Comparison of ENCODE assay signal across 8 mouse cellular contexts in genomic region chr1:81076831-81077664, GRCm38 (mm10). TPM values are rescaled to one million over a fixed set of nuclear protein-coding genes. Genes with fewer than 3 reads are reported as not detected.
A peak's percentile ranks its signal among the peaks of the same experiment; 100 is the strongest.
DNase-seq lines count a peak whose midpoint lies in the region; TF ChIP-seq lines count a peak whose summit lies in the region.
"Had no signal": no experiment of that assay in that cellular context is flagged by ENCODE, and none has a peak within 500 bp of the region (broad histone marks: within the 10 kb centered on the region; RNA-seq: fewer than 3 reads in every experiment).

Gene Nyap2 (plus strand): TSS chr1:81076950.

- peak; percentile 44; the same call in 1 of the 2 replicates for TF ChIP-seq POLR2A in brain, embryonic 14.5 days (IDR thresholded peaks at IDR 0.05; ENCODE audit: borderline replicate concordance, extremely low read depth, insufficient read depth, insufficient read length, poor library complexity, severe bottlenecking)

- peak within 1 kb of the TSS; percentile 38 for H3K4me3 ChIP-seq in hindbrain, embryonic 10.5 days
- H3K4me3 ChIP-seq in limb, embryonic 10.5 days, result no peak within 1 kb of the TSS
- no peak within 1 kb of the TSS for H3K4me3 ChIP-seq in heart, embryonic 10.5 days
- H3K4me3 ChIP-seq: limb, embryonic 12.5 days had no signal

- peak; percentile 92 for DNase-seq in brain, embryonic 14.5 days (ENCODE audit: low read depth)
- DNase-seq in cerebellum, postnatal 25 days, result peak; percentile 77 to 79
- peak; percentile 13 for DNase-seq in hindbrain, embryonic 10.5 days (ENCODE audit: low spot score)
- peak; percentile 31 for DNase-seq in limb, embryonic 10.5 days (ENCODE audit: low spot score)
- peak; percentile 58 for DNase-seq in right cerebral cortex, postnatal 25 days
- DNase-seq in c-Kit-positive CD71-positive TER-119-positive erythroid progenitor cells, embryonic 14.5 days (ENCODE audit: low spot score), result no peak
- DNase-seq in heart, embryonic 10.5 days (ENCODE audit: low spot score), result no peak

- no peaks in the 10 kb centered on the region for H3K9me3 ChIP-seq in hindbrain, embryonic 10.5 days
- H3K9me3 ChIP-seq in limb, embryonic 10.5 days (replicated peaks), result no peaks in the 10 kb centered on the region
- no peaks in the 10 kb centered on the region for H3K9me3 ChIP-seq in heart, embryonic 10.5 days
- H3K9me3 ChIP-seq: limb, embryonic 12.5 days had no signal

- TF ChIP-seq CTCF in brain, embryonic 14.5 days (IDR thresholded peaks at IDR 0.05; ENCODE audit: borderline replicate concordance, extremely low read depth, insufficient read depth, insufficient read length), result no peak

- peaks cover 10% of the 10 kb centered on the region for H3K4me1 ChIP-seq in hindbrain, embryonic 10.5 days (replicated peaks)
- H3K4me1 ChIP-seq in limb, embryonic 10.5 days, result no peaks in the 10 kb centered on the region
- H3K4me1 ChIP-seq in heart, embryonic 10.5 days, result no peaks in the 10 kb centered on the region
- H3K4me1 ChIP-seq: limb, embryonic 12.5 days had no signal

- peak within 1 kb of the TSS; percentile 82 for H3K27ac ChIP-seq in hindbrain, embryonic 10.5 days
- no peak within 1 kb of the TSS for H3K27ac ChIP-seq in limb, embryonic 10.5 days
- no peak within 1 kb of the TSS for H3K27ac ChIP-seq in heart, embryonic 10.5 days
- H3K27ac ChIP-seq: limb, embryonic 12.5 days had no signal

- no peaks in the 10 kb centered on the region for H3K27me3 ChIP-seq in hindbrain, embryonic 10.5 days (ENCODE audit: insufficient read depth, poor library complexity, severe bottlenecking)
- H3K27me3 ChIP-seq in limb, embryonic 10.5 days (ENCODE audit: low read depth, poor library complexity, severe bottlenecking), result no peaks in the 10 kb centered on the region
- no peaks in the 10 kb centered on the region for H3K27me3 ChIP-seq in heart, embryonic 10.5 days (ENCODE audit: insufficient read depth, poor library complexity, severe bottlenecking)
- H3K27me3 ChIP-seq: limb, embryonic 12.5 days had no signal

- WGBS in hindbrain, embryonic 10.5 days, result 29% methylated on average over 16 of the region's 16 CpGs
- WGBS in limb, embryonic 10.5 days, result 41% methylated on average over 16 of the region's 16 CpGs
- WGBS in heart, embryonic 10.5 days, result 40% methylated on average over 16 of the region's 16 CpGs

- H3K36me3 ChIP-seq in hindbrain, embryonic 10.5 days, result no peaks in the 10 kb centered on the region
- H3K36me3 ChIP-seq in limb, embryonic 10.5 days, result no peaks in the 10 kb centered on the region
- no peaks in the 10 kb centered on the region for H3K36me3 ChIP-seq in heart, embryonic 10.5 days
- H3K36me3 ChIP-seq: limb, embryonic 12.5 days had no signal

RNA-seq across cellular contexts. Expression of gene Nyap2, which starts in this region (rescaled TPM):
- polyA plus RNA-seq in brain, embryonic 14.5 days (2012; rRNA removed), result 6.1 and 13.1 TPM in 2 replicates
- polyA plus RNA-seq in hindbrain, embryonic 10.5 days (2016; fragmentation: Nextera tagmentation; extraction: Ambion mirVana), result 0.47 and 2.2 TPM in 2 replicates
- not detected in 2 replicates for polyA plus RNA-seq in limb, embryonic 10.5 days (2016; fragmentation: Nextera tagmentation; extraction: Ambion mirVana)
- 0.04 TPM in 1 of 2 replicates, not detected in the other for polyA plus RNA-seq in heart, embryonic 10.5 days (2016; fragmentation: Nextera tagmentation; extraction: Ambion mirVana)

Comparison
In these comparisons a context has a peak if more than half of its experiments do, and no peak if none do; other contexts are left out.
1. Peak in DNase-seq in limb, embryonic 10.5 days; RNA of the gene not detected or under 1 TPM.
2. DNase-seq: peak in brain, embryonic 14.5 days (single experiment), cerebellum, postnatal 25 days (2 of 2), hindbrain, embryonic 10.5 days (single experiment) and right cerebral cortex, postnatal 25 days (single experiment); none in c-Kit-positive CD71-positive TER-119-positive erythroid progenitor cells, embryonic 14.5 days (single experiment) and heart, embryonic 10.5 days (single experiment).